Mouse (Mus musculus) effector memory CD4-positive, alpha-beta T cell, adult 5 months (primary cell): ENCODE measurements around the gene Zfp617. TPM values are rescaled to one million over a fixed set of nuclear protein-coding genes. Genes with fewer than 3 reads are reported as not detected.

Source experiments
- polyA plus RNA-seq: library from polyadenylated mRNA; unstranded; fragments of 100-300 nt; shearing (Covaris generic); gene quantifications from one replicate; pipeline ENCODE4 v1.2.1, GENCODE M21; 2017

Gene Zfp617
- 7.9 TPM for polyA plus RNA-seq

DNA sequence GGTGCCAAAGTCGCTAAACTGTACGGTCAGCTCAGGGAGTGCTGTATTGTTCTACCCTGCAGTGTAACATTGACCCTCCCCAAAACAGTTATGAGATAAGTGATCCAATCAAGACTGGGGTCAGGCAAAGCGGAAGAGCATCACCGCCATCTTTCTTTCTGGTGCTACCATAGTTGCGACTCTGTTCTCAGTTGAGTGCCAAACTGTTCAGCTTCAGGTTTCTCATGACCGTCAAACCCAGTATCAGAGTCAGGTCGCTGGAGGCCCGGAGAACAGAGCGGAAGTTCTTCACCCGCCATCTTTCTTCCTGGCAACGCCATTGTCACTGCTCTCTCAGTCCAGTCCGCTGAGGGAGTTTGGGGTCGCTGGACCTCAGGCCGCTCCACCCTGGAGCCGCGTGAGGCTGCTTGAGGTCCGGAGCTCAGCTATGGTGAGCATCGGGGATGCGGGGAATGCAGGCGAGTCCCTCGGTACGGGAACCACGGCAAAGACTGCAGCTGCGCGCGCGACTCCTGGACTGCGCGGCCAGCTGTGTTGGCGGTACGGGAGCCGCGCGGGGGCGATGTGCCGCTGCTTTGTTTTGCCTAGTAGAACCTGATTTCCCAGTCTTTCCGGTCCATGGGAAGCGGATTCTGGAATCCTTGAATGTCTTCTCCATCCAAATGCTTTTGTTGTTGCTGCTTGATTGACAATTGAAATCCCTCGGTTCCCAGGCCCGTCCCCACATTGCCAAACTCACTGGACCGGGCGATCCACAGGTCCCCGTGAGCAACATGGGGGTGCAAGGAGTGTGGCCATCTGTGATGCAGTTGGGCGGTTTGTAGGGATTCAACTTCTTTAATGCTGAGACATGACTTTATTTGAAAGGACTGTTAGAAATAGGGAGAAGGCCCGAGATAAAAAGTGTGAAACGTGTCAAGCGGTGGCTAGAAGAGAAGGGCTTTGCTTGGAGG is at the start of gene Zfp617, which contains the start of gene Zfp882:
Zfp617 (plus strand) TSS at position 327 of the 953 bp plus-strand sequence.
Zfp882 (plus strand) TSS at position 300 of the 953 bp plus-strand sequence.

GRCm38 (mm10) chr8:71881618-71882274 is 26.7 kb upstream of the Zfp617 start, which contains the start of gene Zfp709:
Zfp709 (plus strand) TSS chr8:71882019.

DNA sequence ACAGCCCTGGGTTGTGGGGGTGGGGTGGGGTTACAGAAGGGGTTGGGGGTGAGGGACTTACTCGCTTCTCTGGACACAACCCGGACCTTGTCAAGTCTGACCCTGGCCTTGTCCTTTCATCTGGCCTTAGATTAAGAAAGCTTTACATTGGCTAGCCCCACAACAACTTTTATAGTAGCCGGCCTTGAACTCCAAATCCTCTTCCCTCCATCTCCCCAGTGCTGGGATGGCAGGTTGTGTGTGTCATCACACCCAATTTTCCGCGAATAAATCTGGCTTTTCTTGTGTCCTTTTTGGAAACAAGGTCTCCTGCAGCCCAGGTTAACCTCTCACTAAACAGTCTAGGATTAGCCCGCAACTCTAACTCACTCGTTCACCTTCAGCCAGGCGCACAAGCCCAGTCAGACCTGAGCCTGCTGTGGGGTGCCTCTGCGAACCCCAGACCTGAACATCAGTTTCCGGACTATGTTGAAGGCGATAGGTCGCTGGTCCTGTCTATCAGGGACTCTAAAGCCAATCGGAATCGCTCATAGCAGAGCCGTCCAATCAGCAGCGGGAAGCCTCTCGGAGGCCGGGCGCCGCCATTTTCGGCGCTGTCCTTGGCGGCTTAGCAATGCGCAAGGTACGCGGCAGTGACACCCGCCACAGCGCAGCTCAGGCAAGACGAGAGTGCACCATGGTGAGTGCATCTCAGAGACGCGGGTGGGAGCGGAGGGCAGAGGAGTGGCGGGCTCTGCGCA is 42.2 kb downstream of the Zfp617 start, which contains the start of gene Zfp961:
Zfp961 (plus strand) TSS at position 557 of the 740 bp plus-strand sequence.

Other genes starting within 250 kb of the Zfp617 start
- 0.15 TPM for gene Unc13a, start 236.9 kb upstream of the Zfp617 start, polyA plus RNA-seq
- gene Jak3, start 232.3 kb upstream of the Zfp617 start, polyA plus RNA-seq, result 80.1 TPM
- 22.9 TPM for gene Insl3, start 219.4 kb upstream of the Zfp617 start, polyA plus RNA-seq
- 3.0 TPM for gene B3gnt3, start 206.8 kb upstream of the Zfp617 start, polyA plus RNA-seq
- 154 TPM for gene Fcho1, start 182.9 kb upstream of the Zfp617 start, polyA plus RNA-seq
- 3.6 TPM for gene Zfp709, start 26.6 kb upstream of the Zfp617 start, polyA plus RNA-seq
- 2.0 TPM for gene Zfp882, start within 50 bp of the Zfp617 start, polyA plus RNA-seq
- gene Zfp961, start 42.4 kb downstream of the Zfp617 start, polyA plus RNA-seq, result 7.0 TPM
- not detected for gene Cyp4f18, start 101.0 kb downstream of the Zfp617 start, polyA plus RNA-seq
- gene Olfr372, start 132.6 kb downstream of the Zfp617 start, polyA plus RNA-seq, result not detected
- 0.67 TPM for gene Olfr373, start 174.5 kb downstream of the Zfp617 start, polyA plus RNA-seq
- 0.05 TPM for gene Olfr374, start 198.4 kb downstream of the Zfp617 start, polyA plus RNA-seq
- gene Tpm4, start 226.3 kb downstream of the Zfp617 start, polyA plus RNA-seq, result 449 TPM